29 mouse cellular contexts compared by ENCODE assay signal in the genomic region with DNA sequence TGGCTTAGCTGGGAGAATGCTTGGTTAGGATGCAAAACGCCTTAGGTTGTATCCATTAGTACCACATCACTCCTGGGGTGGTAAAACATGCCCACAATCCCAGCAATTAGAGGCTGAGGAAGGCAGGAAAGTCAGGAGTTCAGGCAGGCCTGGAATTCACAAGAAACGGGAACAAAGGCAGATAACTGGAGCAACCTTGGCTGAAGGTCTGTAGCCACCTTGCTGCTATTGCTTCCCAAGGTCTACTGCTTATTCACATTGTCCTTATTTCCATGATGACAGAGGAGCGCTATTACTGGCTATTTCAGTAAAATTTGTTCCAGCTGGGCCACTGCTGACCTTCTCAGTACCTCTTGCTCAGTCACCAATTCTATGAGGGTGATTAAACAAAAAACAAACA. TPM values are rescaled to one million over a fixed set of nuclear protein-coding genes. Genes with fewer than 3 reads are reported as not detected.
DNase-seq lines count a peak whose midpoint lies in the region; TF ChIP-seq lines count a peak whose summit lies in the region.
"Had no signal": no experiment of that assay in that cellular context is flagged by ENCODE, and none has a peak within 500 bp of the region (broad histone marks: within the 10 kb centered on the region; RNA-seq: fewer than 3 reads in every experiment).

No protein-coding gene starts in this region.

- peaks cover 5% of the 10 kb centered on the region for H3K4me1 ChIP-seq in ES-Bruce4 (ENCODE audit: control insufficient read depth, insufficient read depth, low read length)
- peaks cover 8 to 31% of the 10 kb centered on the region in 2 experiments; a peak in 3 of 4 replicates for H3K4me1 ChIP-seq in ES-E14 (ENCODE audit: control insufficient read depth in 2 of 2, insufficient read depth in 2 of 2, low read length in 2 of 2, poor library complexity in 1 of 2)

- H3K9ac ChIP-seq in ES-Bruce4 (ENCODE audit: low read depth, poor library complexity, severe bottlenecking) = no peak overlapping the region
- no peak overlapping the region; the same call in 1 of the 2 replicates for H3K9ac ChIP-seq in ES-E14 (ENCODE audit: insufficient read depth, low read depth, low read length, poor library complexity, severe bottlenecking)
- H3K9ac ChIP-seq: forebrain, embryonic 13.5 days; heart, embryonic 12.5 days; heart, embryonic 15.5 days; hindbrain, embryonic 13.5 days; intestine, embryonic 15.5 days had no signal

- H3K9me3 ChIP-seq in ES-Bruce4 (replicated peaks; ENCODE audit: control insufficient read depth, insufficient read depth, low read length, poor library complexity, severe bottlenecking) (no peaks in the 10 kb centered on the region), ES-E14 (ENCODE audit: control insufficient read depth, insufficient read depth, low read depth, low read length) (no peaks in the 10 kb centered on the region)
- H3K9me3 ChIP-seq: forebrain, embryonic 10.5 days; forebrain, embryonic 13.5 days; G1E; heart, embryonic 12.5 days; heart, embryonic 15.5 days; hindbrain, embryonic 10.5 days; hindbrain, embryonic 13.5 days; intestine, embryonic 15.5 days had no signal

- H3K36me3 ChIP-seq in ES-Bruce4 (ENCODE audit: control insufficient read depth, insufficient read depth, low read length, poor library complexity, severe bottlenecking) (peaks cover 13% of the 10 kb centered on the region), ES-E14 (ENCODE audit: control insufficient read depth, insufficient read depth, low read length, poor library complexity, severe bottlenecking) (peaks cover 14% of the 10 kb centered on the region)

- no peak overlapping the region for H3K4me3 ChIP-seq in ES-Bruce4 (ENCODE audit: low read depth, low read length)
- no peak overlapping the region for H3K4me3 ChIP-seq in ES-E14 (ENCODE audit: insufficient read depth in 1 of 2, low read depth in 1 of 2, low read length in 2 of 2, poor library complexity in 1 of 2, severe bottlenecking in 1 of 2)
- H3K4me3 ChIP-seq: forebrain, embryonic 10.5 days; forebrain, embryonic 13.5 days; gastrocnemius, adult 2 months; heart, embryonic 12.5 days; heart, embryonic 15.5 days; hindbrain, embryonic 10.5 days; hindbrain, embryonic 13.5 days; intestine, embryonic 15.5 days had no signal

- H3K27ac ChIP-seq in ES-Bruce4 (ENCODE audit: insufficient read depth, low read length) (peak overlapping the region; percentile 91), ES-E14 (ENCODE audit: insufficient read depth, low read depth, low read length, poor library complexity, severe bottlenecking) (peak overlapping the region; percentile 37; the same call in 1 of the 2 replicates)
- H3K27ac ChIP-seq: forebrain, embryonic 10.5 days; forebrain, embryonic 13.5 days; gastrocnemius, adult 2 months; heart, embryonic 15.5 days; hindbrain, embryonic 10.5 days; hindbrain, embryonic 13.5 days; intestine, embryonic 15.5 days had no signal

- TF ChIP-seq EP300 in ES-Bruce4 (IDR thresholded peaks at IDR 0.05; ENCODE audit: insufficient read depth, low read depth, low read length) = no peak

- no peaks in the 10 kb centered on the region for H3K27me3 ChIP-seq in ES-Bruce4 (ENCODE audit: control insufficient read depth, insufficient read depth, low read length, poor library complexity, severe bottlenecking)
- H3K27me3 ChIP-seq: CH12.LX; forebrain, embryonic 13.5 days; heart, embryonic 12.5 days; heart, embryonic 15.5 days; hindbrain, embryonic 13.5 days; intestine, embryonic 15.5 days; Patski had no signal

- no peak for TF ChIP-seq CTCF in ES-Bruce4 (IDR thresholded peaks at IDR 0.05; ENCODE audit: low read depth, low read length)

- peak; percentile 74 for DNase-seq in adrenal gland, adult 2 months
- DNase-seq in adrenal gland, postnatal 4 days (ENCODE audit: low spot score in 2 of 2) = no peak
- DNase-seq in ES-E14 (ENCODE audit: low read depth, low spot score) = no peak
- peak; percentile 59 for DNase-seq in adrenal gland, postnatal 14 days
- DNase-seq in ovary, adult 18-20 months (ENCODE audit: low spot score) = no peak
- no peak for DNase-seq in frontal cortex, adult 2 months (ENCODE audit: extremely low spot score in 1 of 2, low spot score in 1 of 2)
- DNase-seq in cerebellum, adult 9-10 months = no peak
- DNase-seq: B cell, adult 2 months; cerebellum, adult 11-12 months; cerebellum, adult 8-10 months; cerebellum, postnatal 14 days; gastrocnemius, adult 2 months; gastrocnemius, postnatal 14 days; heart, adult 18-20 months; heart, postnatal 10 days; heart, postnatal 36 days; kidney, adult 11 months; kidney, adult 8-10 months had no signal

- in situ Hi-C loops in ES-E14 (cut with MboI; ENCODE audit: low sequenced_read_pairs in 2 of 2, unreplicated experiment in 2 of 2) = no loop called here

- no peak for TF ChIP-seq POLR2A in ES-Bruce4 (IDR thresholded peaks at IDR 0.05; ENCODE audit: insufficient read depth, low read length)

TF ChIP-seq in ES-E14, 5 proteins besides CTCF, POLR2A, EP300 and RAD21:
- TF ChIP-seq ZC3H11A (IDR thresholded peaks at IDR 0.05; ENCODE audit: borderline replicate concordance, low read depth, low read length) (no peak), MAFK (IDR thresholded peaks at IDR 0.05; ENCODE audit: insufficient read depth, low read depth, low read length) (no peak), CHD2 (IDR thresholded peaks at IDR 0.05; ENCODE audit: low read depth, low read length) (no peak; the same call in 1 of the 2 replicates), HCFC1 (IDR thresholded peaks at IDR 0.05; ENCODE audit: borderline replicate concordance, insufficient read depth, low read length) (no peak), ZNF384 (IDR thresholded peaks at IDR 0.05; ENCODE audit: low read depth, low read length) (no peak)

RNA-seq across cellular contexts. Expression of a gene that starts 3.5 kb away (rescaled TPM):
- 10 to 100 TPM; 45.1 to 88.0 TPM for total RNA-seq in adrenal gland, adult 2 months (2021)
- polyA plus RNA-seq in adrenal gland, adult 2 months (2012; rRNA removed) = 71.5 and 72.1 TPM in 2 replicates
- total RNA-seq in adrenal gland, postnatal 4 days (2021) = 10 to 100 TPM; 34.5 to 35.7 TPM
- polyA plus RNA-seq in ES-Bruce4 (2011; ENCODE audit: insufficient read depth, insufficient read length, low read depth, missing spikeins) = 17.1 and 17.8 TPM in 2 replicates
- 24.6 and 30.7 TPM in 2 replicates for total RNA-seq in ES-E14 (2012; rRNA removed)
- total RNA-seq in adrenal gland, postnatal 14 days (2021) = 51.2 and 57.3 TPM in 2 replicates
- polyA plus RNA-seq in frontal cortex, adult 2 months (2012; rRNA removed) = 51.5 and 55.8 TPM in 2 replicates

RNA-seq across cellular contexts. Expression of a gene that starts 25.8 kb away (rescaled TPM):
- 1 to 10 TPM; 1.7 to 2.6 TPM for total RNA-seq in adrenal gland, adult 2 months (2021)
- 10.6 and 12.5 TPM in 2 replicates for polyA plus RNA-seq in adrenal gland, adult 2 months (2012; rRNA removed)
- 1 to 10 TPM; 5.4 to 6.6 TPM for total RNA-seq in adrenal gland, postnatal 4 days (2021)
- 5.3 and 7.0 TPM in 2 replicates for polyA plus RNA-seq in ES-Bruce4 (2011; ENCODE audit: insufficient read depth, insufficient read length, low read depth, missing spikeins)
- 9.0 and 16.5 TPM in 2 replicates for total RNA-seq in ES-E14 (2012; rRNA removed)
- total RNA-seq in adrenal gland, postnatal 14 days (2021) = 5.0 and 5.4 TPM in 2 replicates
- 3.4 and 3.6 TPM in 2 replicates for polyA plus RNA-seq in frontal cortex, adult 2 months (2012; rRNA removed)
- total RNA-seq: CH12.LX; G1E; gastrocnemius, adult 2 months had no signal
- polyA plus RNA-seq: G1E had no signal

RNA-seq across cellular contexts. Expression of a gene that starts 26.0 kb away (rescaled TPM):
- 10 to 100 TPM; 27.2 to 33.0 TPM for total RNA-seq in adrenal gland, adult 2 months (2021)
- polyA plus RNA-seq in adrenal gland, adult 2 months (2012; rRNA removed) = 48.2 and 51.1 TPM in 2 replicates
- 10 to 100 TPM; 33.3 to 37.8 TPM for total RNA-seq in adrenal gland, postnatal 4 days (2021)
- polyA plus RNA-seq in ES-Bruce4 (2011; ENCODE audit: insufficient read depth, insufficient read length, low read depth, missing spikeins) = 3.7 and 4.2 TPM in 2 replicates
- total RNA-seq in ES-E14 (2012; rRNA removed) = 5.7 and 7.8 TPM in 2 replicates
- 28.9 and 30.7 TPM in 2 replicates for total RNA-seq in adrenal gland, postnatal 14 days (2021)
- 64.9 and 67.0 TPM in 2 replicates for polyA plus RNA-seq in frontal cortex, adult 2 months (2012; rRNA removed)

RNA-seq across cellular contexts. Expression of a gene that starts 26.4 kb away (rescaled TPM):
- 100 to 1,000 TPM in 1 of 2 experiments, 10 to 100 TPM in 1; 91.3 to 109 TPM for total RNA-seq in adrenal gland, adult 2 months (2021)
- 16.7 and 18.2 TPM in 2 replicates for polyA plus RNA-seq in adrenal gland, adult 2 months (2012; rRNA removed)
- 100 to 1,000 TPM; 113 to 118 TPM for total RNA-seq in adrenal gland, postnatal 4 days (2021)
- polyA plus RNA-seq in ES-Bruce4 (2011; ENCODE audit: insufficient read depth, insufficient read length, low read depth, missing spikeins) = 121 and 131 TPM in 2 replicates
- 106 and 133 TPM in 2 replicates for total RNA-seq in ES-E14 (2012; rRNA removed)
- 93.6 and 95.6 TPM in 2 replicates for total RNA-seq in adrenal gland, postnatal 14 days (2021)
- 51.9 and 56.2 TPM in 2 replicates for polyA plus RNA-seq in frontal cortex, adult 2 months (2012; rRNA removed)

Comparison
In these comparisons a context has a peak if more than half of its experiments do, and no peak if none do; other contexts are left out.
1. DNase-seq: peak in adrenal gland, adult 2 months (single experiment) and adrenal gland, postnatal 14 days (single experiment); none in adrenal gland, postnatal 4 days (0 of 2), ES-E14 (single experiment), ovary, adult 18-20 months (single experiment), frontal cortex, adult 2 months (0 of 2) and cerebellum, adult 9-10 months (single experiment).